Mouse (Mus musculus) liver, adult 2 months (tissue): ENCODE measurements around the gene Dohh. TPM values are rescaled to one million over a fixed set of nuclear protein-coding genes. Genes with fewer than 3 reads are reported as not detected.
A peak's percentile ranks its signal among the peaks of the same experiment; 100 is the strongest.

ENCODE experiments used
- DNase-seq: peaks from one replicate; pipeline ENCODE4 v3.0.0-alpha.2; 2011; ENCODE audit warnings: low read depth, low spot score; ENCODE audit errors: extremely low read depth
- H3K27ac ChIP-seq: fragments of 200-500 bp; replicated peaks from 2 replicates; pipeline ENCODE4 v1.5.1; 2012; ENCODE audit warnings: low read depth, mild to moderate bottlenecking, control low read depth, inconsistent platforms, low read length; ENCODE audit not compliant: insufficient read depth
- H3K27me3 ChIP-seq: fragments of 200-500 bp; 2 replicates; pipeline ENCODE4 v1.6.1; 2012; ENCODE audit warnings: mild to moderate bottlenecking, moderate library complexity, low read length, inconsistent platforms; ENCODE audit not compliant: control insufficient read depth, insufficient read depth
- H3K36me3 ChIP-seq: fragments of 200-500 bp; 2 replicates; pipeline ENCODE4 v1.6.1; 2012; ENCODE audit warnings: low read length, inconsistent platforms; ENCODE audit not compliant: control insufficient read depth, insufficient read depth
- H3K4me1 ChIP-seq: fragments of 200-500 bp; 2 replicates; pipeline ENCODE4 v1.6.1; 2011; ENCODE audit warnings: low read length; ENCODE audit not compliant: control insufficient read depth, insufficient read depth
- H3K4me3 ChIP-seq: fragments of 200-500 bp; 2 replicates; pipeline ENCODE4 v1.5.1; 2011; ENCODE audit warnings: low read depth, mild to moderate bottlenecking, control low read depth, low read length, moderate library complexity; ENCODE audit not compliant: insufficient read depth
- H3K79me2 ChIP-seq: fragments of 200-500 bp; 2 replicates; pipeline ENCODE4 v1.6.1; 2012; ENCODE audit warnings: inconsistent platforms, mild to moderate bottlenecking, low read length, moderate library complexity; ENCODE audit not compliant: control insufficient read depth, insufficient read depth
- H3K9ac ChIP-seq: fragments of 200-500 bp; 2 replicates; pipeline ENCODE4 v1.6.1; 2012; ENCODE audit warnings: low read depth, mild to moderate bottlenecking, control low read depth, inconsistent platforms, low read length
- CTCF ChIP-seq: fragments of 200-500 bp; IDR thresholded peaks from 2 replicates; pipeline ENCODE4 v1.5.1; 2011; ENCODE audit warnings: low read depth, low read length, control low read depth
- POLR2A ChIP-seq: fragments of 200-500 bp; IDR thresholded peaks from 2 replicates; pipeline ENCODE4 v1.6.1; 2011; ENCODE audit warnings: low read length, control low read depth; ENCODE audit not compliant: insufficient read depth; ENCODE audit errors: extremely low read depth
- WGBS: fragments of 180-500 bp; shearing (Covaris S2); methylation state at CpG from one replicate; pipeline ENCODE4 v1.1.7; 2018; 5-methylcytosine and 5-hydroxymethylcytosine counted together
- polyA plus RNA-seq: library from polyadenylated mRNA; depleted of rRNA; stranded (reverse); fragments of >200 nt; gene quantifications from 2 replicates; pipeline ENCODE4 v1.2.3, GENCODE M21; 2012
- total RNA-seq: library from RNA; depleted of rRNA; stranded (reverse); fragments of >200 nt; gene quantifications from 2 replicates; pipeline ENCODE4 v1.2.3, GENCODE M21; 2014

Gene Dohh
- total and polyA plus RNA-seq, 2 experiments, result 39.7 to 49.7 TPM

- 2% methylated on average over 57 of the region's 70 CpGs for WGBS
- H3K9ac ChIP-seq, result peak overlapping the region; percentile 85
- no peaks in the 10 kb centered on the region for H3K36me3 ChIP-seq
- H3K27me3 ChIP-seq, result no peaks in the 10 kb centered on the region
- DNase-seq, result peak; percentile 24
- peak overlapping the region; percentile 83 for H3K27ac ChIP-seq
- 0 out of 2 replicates have a peak, but pooled peaks have one; percentile 43 for TF ChIP-seq POLR2A
- TF ChIP-seq CTCF, result no peak
- peaks cover 43% of the 10 kb centered on the region for H3K4me1 ChIP-seq
- peak overlapping the region; percentile 73 for H3K4me3 ChIP-seq
- peaks cover 12% of the 10 kb centered on the region; the same call in 1 of the 2 replicates for H3K79me2 ChIP-seq
Observed at GRCm38 (mm10) chr10:81430831-81431525, 46.8 kb downstream of the Dohh start.

- H3K79me2 ChIP-seq, result peaks cover 7% of the 10 kb centered on the region; the same call in 1 of the 2 replicates
- 0 out of 2 replicates have a peak overlapping the region, but pooled peaks have one; percentile 73 for H3K4me3 ChIP-seq
- 9% methylated on average over 15 of the region's 15 CpGs for WGBS
- no peaks in the 10 kb centered on the region for H3K36me3 ChIP-seq
- TF ChIP-seq POLR2A (no peak), CTCF (no peak)
- no peaks in the 10 kb centered on the region for H3K27me3 ChIP-seq
- peak overlapping the region; percentile 41 for H3K27ac ChIP-seq
- no peak overlapping the region for H3K9ac ChIP-seq
- peaks cover 43% of the 10 kb centered on the region for H3K4me1 ChIP-seq
- peak; percentile 88 for DNase-seq
Observed at GRCm38 (mm10) chr10:81431526-81432168, 47.4 kb downstream of the Dohh start.

GRCm38 (mm10) chr10:81432169-81432867 is 48.1 kb downstream of the Dohh start:
- Histone ChIP-seq H3K27me3 (no peaks in the 10 kb centered on the region), H3K79me2 (peaks cover 5% of the 10 kb centered on the region; the same call in 1 of the 2 replicates), H3K36me3 (no peaks in the 10 kb centered on the region), H3K4me1 (peaks cover 41% of the 10 kb centered on the region), H3K27ac (peak overlapping the region; percentile 8; the same call in 1 of the 2 replicates), H3K4me3 (no peak overlapping the region), H3K9ac (no peak overlapping the region)
- WGBS, result 51% methylated on average over 21 of the region's 21 CpGs
- no peak for DNase-seq
- TF ChIP-seq CTCF (no peak), POLR2A (no peak)

GRCm38 (mm10) chr10:81432868-81433262 is 48.6 kb downstream of the Dohh start:
- under 1% methylated on average over 17 of the region's 17 CpGs for WGBS
- H3K9ac ChIP-seq, result peak overlapping the region; percentile 36
- peaks cover 3% of the 10 kb centered on the region; the same call in 1 of the 2 replicates for H3K79me2 ChIP-seq
- H3K36me3 ChIP-seq, result no peaks in the 10 kb centered on the region
- peak overlapping the region; percentile 28; the same call in 1 of the 2 replicates for H3K4me3 ChIP-seq
- TF ChIP-seq POLR2A (no peak), CTCF (no peak)
- DNase-seq, result peak; percentile 93
- peak overlapping the region; percentile 87 for H3K27ac ChIP-seq
- no peaks in the 10 kb centered on the region for H3K27me3 ChIP-seq
- H3K4me1 ChIP-seq, result peaks cover 39% of the 10 kb centered on the region

- WGBS, result 40% methylated on average over 26 of the region's 26 CpGs
- Histone ChIP-seq H3K36me3 (no peaks in the 10 kb centered on the region), H3K79me2 (no peaks in the 10 kb centered on the region), H3K4me1 (peaks cover 39% of the 10 kb centered on the region), H3K27ac (peak overlapping the region; percentile 87), H3K27me3 (no peaks in the 10 kb centered on the region), H3K4me3 (peak overlapping the region; percentile 38; the same call in 1 of the 2 replicates), H3K9ac (peak overlapping the region; percentile 55)
- no peak for TF ChIP-seq POLR2A
- TF ChIP-seq CTCF, result peak; percentile 67
- peak; percentile 71 for DNase-seq
Observed at GRCm38 (mm10) chr10:81433541-81434289, 49.5 kb downstream of the Dohh start.
